Mouse (Mus musculus): ENCODE measurements around the gene Il6ra. TPM values are rescaled to one million over a fixed set of nuclear protein-coding genes. Genes with fewer than 3 reads are reported as not detected.

Gene Il6ra
- polyA plus RNA-seq, 1 experiment from 2014 or later, result 0.83 TPM

DNA sequence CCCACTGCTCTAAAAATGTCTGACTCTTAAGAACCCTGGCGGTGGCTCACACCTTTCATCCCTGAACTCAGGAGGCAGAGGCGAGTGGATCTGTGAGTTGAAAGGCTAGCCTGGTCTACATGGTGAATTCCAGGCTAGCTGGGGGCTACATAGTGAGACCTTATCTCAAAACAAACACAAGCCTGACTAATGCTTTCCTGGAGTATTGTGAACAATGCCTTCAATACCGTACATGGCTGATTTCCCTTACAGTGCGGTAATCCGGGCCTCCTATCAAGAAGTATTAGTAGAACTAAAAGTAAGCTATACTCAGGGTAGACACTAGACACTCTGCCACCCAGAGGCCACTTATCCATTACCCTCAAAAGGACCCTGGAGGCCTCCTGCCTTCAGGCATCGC is 64.9 kb downstream of the Il6ra start:
- H3K27ac ChIP-seq, result no peak overlapping the region
- no peak overlapping the region for H3K4me2 ChIP-seq
- H3K4me3 ChIP-seq (replicated peaks), result no peak overlapping the region
- WGBS, result 85% methylated on average over 6 of the region's 6 CpGs
- no peak overlapping the region for H3K9ac ChIP-seq (replicated peaks)
- no peaks in the 10 kb centered on the region for H3K4me1 ChIP-seq (replicated peaks)
- H3K9me3 ChIP-seq, result no peaks in the 10 kb centered on the region
- H3K36me3 ChIP-seq, result no peaks in the 10 kb centered on the region
- no peaks in the 10 kb centered on the region for H3K27me3 ChIP-seq
- no peak for ATAC-seq (ENCODE audit: insufficient number of reproducible peaks, insufficient read depth, low FRiP score, low TSS enrichment, low read depth)

DNA sequence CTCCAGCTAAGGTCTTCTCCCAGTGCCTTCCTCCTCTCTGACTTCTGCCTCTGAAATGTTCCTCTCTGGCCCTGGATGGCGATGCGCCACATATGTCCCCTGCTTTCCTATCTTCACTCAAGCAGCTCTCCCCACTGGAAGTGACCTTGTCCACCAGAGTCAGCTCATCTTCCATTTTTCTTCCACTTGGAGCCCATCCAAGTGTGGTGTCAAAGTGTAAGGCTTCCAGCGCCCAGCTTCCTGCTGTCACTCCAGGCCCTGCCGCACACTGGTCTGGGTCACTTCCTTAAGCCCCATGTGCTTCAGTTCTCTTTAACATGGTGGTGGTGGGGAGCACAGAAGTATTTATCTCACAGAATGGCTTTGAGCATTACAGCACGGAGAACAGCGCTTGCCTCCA is 65.4 kb downstream of the Il6ra start:
- Histone ChIP-seq H3K27me3 (no peaks in the 10 kb centered on the region), H3K4me2 (no peak overlapping the region), H3K4me1 (replicated peaks) (no peaks in the 10 kb centered on the region), H3K9me3 (no peaks in the 10 kb centered on the region), H3K36me3 (no peaks in the 10 kb centered on the region), H3K4me3 (replicated peaks) (no peak overlapping the region), H3K9ac (replicated peaks) (no peak overlapping the region), H3K27ac (no peak overlapping the region)
- WGBS, result 84% methylated on average over 6 of the region's 6 CpGs
- ATAC-seq (ENCODE audit: insufficient number of reproducible peaks, insufficient read depth, low FRiP score, low TSS enrichment, low read depth), result no peak

DNA sequence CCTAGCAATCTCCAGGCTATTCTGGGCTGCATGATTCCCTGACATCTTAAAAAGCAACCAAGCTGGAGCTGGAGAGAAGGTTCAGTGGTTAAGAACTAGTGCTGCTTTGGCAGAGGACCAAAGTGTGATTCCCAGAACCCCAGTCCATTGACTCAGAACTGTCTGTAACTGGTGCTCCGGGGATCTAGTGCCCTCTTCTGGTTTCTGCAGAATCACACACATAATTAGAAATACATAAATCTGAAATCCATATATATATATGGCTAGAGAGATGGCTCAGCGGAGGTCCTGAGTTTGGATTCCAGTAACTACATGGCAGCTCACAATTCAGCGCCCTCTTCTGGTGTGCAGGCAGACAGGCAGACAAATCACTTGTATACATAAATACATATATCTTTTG is 65.9 kb downstream of the Il6ra start:
- 77% methylated on average over 3 of the region's 3 CpGs for WGBS
- H3K9ac ChIP-seq (replicated peaks), result no peak overlapping the region
- H3K4me1 ChIP-seq (replicated peaks), result no peaks in the 10 kb centered on the region
- no peak overlapping the region for H3K4me2 ChIP-seq
- no peak for ATAC-seq (ENCODE audit: insufficient number of reproducible peaks, insufficient read depth, low FRiP score, low TSS enrichment, low read depth)
- no peak overlapping the region for H3K4me3 ChIP-seq (replicated peaks)
- no peaks in the 10 kb centered on the region for H3K36me3 ChIP-seq
- 0 out of 2 replicates have a peak, but pooled peaks cover 3% of the 10 kb centered on the region for H3K9me3 ChIP-seq
- H3K27ac ChIP-seq, result no peak overlapping the region
- no peaks in the 10 kb centered on the region for H3K27me3 ChIP-seq

DNA sequence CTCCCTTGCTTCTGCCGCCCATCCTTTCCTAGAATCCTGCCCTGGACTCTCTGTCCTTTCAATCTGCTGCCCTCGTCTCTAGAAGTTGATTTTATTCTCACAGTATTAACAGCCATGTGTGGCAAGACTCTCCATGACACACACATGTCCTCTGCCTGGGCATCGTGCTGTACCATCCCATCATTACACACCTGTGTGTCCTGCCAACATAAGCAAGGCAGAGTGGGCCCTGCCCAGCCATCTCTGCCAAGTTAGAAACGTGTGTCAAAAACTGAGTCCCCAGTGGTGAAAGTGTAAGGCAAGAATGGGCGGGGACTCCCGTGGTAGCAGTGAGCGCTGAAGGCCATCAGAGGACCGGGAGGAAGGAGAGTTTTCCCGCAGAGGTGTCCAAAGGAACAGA is 67.2 kb downstream of the Il6ra start:
- whole genome bisulfite sequencing, result 77% methylated on average over 9 of the region's 9 CpGs
- Histone ChIP-seq H3K36me3 (no peaks in the 10 kb centered on the region), H3K27ac (no peak overlapping the region), H3K27me3 (no peaks in the 10 kb centered on the region), H3K4me1 (replicated peaks) (no peaks in the 10 kb centered on the region), H3K4me2 (no peak overlapping the region), H3K9ac (replicated peaks) (no peak overlapping the region), H3K4me3 (replicated peaks) (no peak overlapping the region), H3K9me3 (0 out of 2 replicates have a peak, but pooled peaks cover 5% of the 10 kb centered on the region)
- no peak for ATAC-seq (ENCODE audit: insufficient number of reproducible peaks, insufficient read depth, low FRiP score, low TSS enrichment, low read depth)

DNA sequence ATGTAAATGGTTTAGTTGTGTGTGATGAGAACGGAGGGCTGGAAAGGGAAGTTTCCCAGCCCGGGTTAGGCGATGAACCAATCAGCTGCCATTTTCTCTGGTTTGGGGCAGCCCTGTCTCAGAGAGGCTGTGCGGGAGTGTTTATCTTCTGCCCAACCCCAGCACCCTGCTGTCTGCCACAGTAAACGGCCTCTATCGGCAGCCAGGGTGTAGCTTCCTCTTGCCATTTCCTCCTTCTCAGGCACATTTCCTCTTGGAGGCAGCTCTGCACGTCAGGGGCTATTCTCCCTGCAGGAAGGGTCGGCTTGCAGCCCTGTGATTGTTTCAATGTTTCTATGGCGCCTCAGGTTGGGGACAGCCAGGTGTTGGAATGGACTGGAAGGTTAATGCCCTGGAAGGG is 69.8 kb downstream of the Il6ra start:
- no peak for ATAC-seq (ENCODE audit: insufficient number of reproducible peaks, insufficient read depth, low FRiP score, low TSS enrichment, low read depth)
- no peak overlapping the region for H3K27ac ChIP-seq
- 67% methylated on average over 9 of the region's 9 CpGs for WGBS
- H3K4me2 ChIP-seq, result no peak overlapping the region
- no peaks in the 10 kb centered on the region for H3K36me3 ChIP-seq
- H3K27me3 ChIP-seq, result no peaks in the 10 kb centered on the region
- H3K9ac ChIP-seq (replicated peaks), result no peak overlapping the region
- no peak overlapping the region for H3K4me3 ChIP-seq (replicated peaks)
- no peaks in the 10 kb centered on the region for H3K4me1 ChIP-seq (replicated peaks)
- H3K9me3 ChIP-seq, result 0 out of 2 replicates have a peak, but pooled peaks cover 5% of the 10 kb centered on the region

DNA sequence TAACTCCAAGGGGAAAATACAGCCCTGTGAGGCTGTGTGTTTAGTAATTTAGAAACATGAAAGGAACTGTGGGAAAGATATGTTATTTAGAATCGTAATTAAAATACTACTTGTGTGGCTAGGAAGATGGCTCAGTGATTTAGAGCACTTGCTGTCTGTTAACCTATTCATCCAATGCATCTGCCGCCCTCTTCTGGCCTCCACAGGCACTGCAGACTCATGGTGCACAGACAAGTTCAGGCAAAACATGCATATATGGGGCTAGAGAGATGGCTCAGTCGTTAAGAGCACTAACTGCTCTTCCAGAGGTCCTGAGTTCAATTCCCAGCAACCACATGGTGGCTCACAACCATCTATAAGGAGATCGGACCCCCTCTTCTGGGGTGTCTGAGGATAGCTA is 70.7 kb downstream of the Il6ra start:
- 69% methylated on average over 4 of the region's 4 CpGs for WGBS
- Histone ChIP-seq H3K4me1 (replicated peaks) (no peaks in the 10 kb centered on the region), H3K36me3 (no peaks in the 10 kb centered on the region), H3K4me2 (no peak overlapping the region), H3K9ac (replicated peaks) (no peak overlapping the region), H3K9me3 (0 out of 2 replicates have a peak, but pooled peaks cover 5% of the 10 kb centered on the region), H3K4me3 (replicated peaks) (no peak overlapping the region), H3K27ac (no peak overlapping the region), H3K27me3 (no peaks in the 10 kb centered on the region)
- ATAC-seq (ENCODE audit: insufficient number of reproducible peaks, insufficient read depth, low FRiP score, low TSS enrichment, low read depth), result no peak

DNA sequence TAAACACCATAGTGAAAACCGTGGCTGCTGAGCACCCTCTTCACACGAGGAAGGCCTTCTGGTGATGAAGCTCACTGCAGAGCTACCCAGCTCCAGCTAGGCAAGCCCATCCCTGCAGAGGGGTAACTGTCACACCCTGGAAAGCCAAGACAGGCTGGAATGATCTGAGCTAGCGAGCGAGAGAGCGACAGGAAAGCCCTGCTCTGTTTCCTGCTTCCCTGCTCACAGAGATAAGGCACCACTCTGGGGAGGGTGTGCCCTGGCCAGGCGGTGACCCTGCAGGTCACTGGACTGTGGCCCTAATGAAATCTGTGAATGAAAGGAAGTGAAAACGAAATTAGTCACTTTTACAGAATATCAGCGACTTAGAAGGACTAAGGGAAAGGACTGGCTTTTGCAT is 77.6 kb downstream of the Il6ra start:
- Histone ChIP-seq H3K4me3 (replicated peaks) (no peak overlapping the region), H3K4me2 (no peak overlapping the region), H3K36me3 (no peaks in the 10 kb centered on the region), H3K27me3 (peaks cover 47% of the 10 kb centered on the region), H3K4me1 (replicated peaks) (peaks cover 10% of the 10 kb centered on the region), H3K9ac (replicated peaks) (no peak overlapping the region), H3K27ac (no peak overlapping the region), H3K9me3 (no peaks in the 10 kb centered on the region)
- no peak for ATAC-seq (ENCODE audit: insufficient number of reproducible peaks, insufficient read depth, low FRiP score, low TSS enrichment, low read depth)
- 40% methylated on average over 8 of the region's 8 CpGs for WGBS

DNA sequence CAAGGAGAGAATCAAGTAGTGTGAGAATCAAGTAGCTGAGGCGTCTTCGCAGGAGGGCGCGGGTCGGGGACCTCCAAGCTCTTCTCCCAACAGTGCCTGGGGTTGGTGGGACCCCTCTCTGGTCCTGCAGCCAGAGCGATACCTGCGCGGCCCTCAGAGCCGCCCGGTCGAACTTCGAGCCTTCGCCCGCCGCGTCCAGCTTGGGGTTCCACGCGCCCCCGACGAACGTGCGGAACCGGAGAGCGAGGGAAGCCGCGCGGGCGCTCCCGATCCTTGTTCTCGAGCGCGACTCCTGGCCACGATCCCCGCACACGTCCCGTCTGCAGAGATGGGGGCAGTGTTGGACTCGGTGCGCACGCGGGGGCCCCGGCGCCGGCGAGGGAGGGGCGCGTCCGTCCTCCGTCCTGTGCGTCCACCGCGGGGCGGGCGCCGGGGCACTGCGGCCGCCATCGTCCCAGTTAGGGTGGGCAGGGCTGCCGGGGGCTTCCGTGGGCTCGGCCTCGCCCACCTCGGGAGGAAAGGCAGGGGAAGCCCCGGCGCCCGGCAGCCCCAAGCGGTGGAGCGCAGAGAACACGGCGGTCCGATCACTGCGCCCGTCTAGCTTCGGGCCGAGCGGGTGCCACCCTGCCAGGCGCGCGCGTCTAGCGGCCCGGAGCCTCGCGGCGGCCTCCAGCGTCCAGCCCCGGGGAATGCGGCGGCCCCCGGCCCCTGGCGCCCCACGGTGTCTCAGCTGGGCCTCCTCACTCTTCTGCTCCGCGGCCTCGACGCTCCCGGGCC is 82.0 kb downstream of the Il6ra start, which contains the start of gene She:
Gene She, plus strand, starts transcription at position 556 of the 777 bp plus-strand sequence.
- no peak for ATAC-seq (ENCODE audit: insufficient number of reproducible peaks, insufficient read depth, low FRiP score, low TSS enrichment, low read depth)
- H3K36me3 ChIP-seq, result no peaks in the 10 kb centered on the region
- peak within 1 kb of the TSS; percentile 23; the same call in 1 of the 2 replicates for H3K27ac ChIP-seq
- 3% methylated on average over 90 of the region's 96 CpGs for WGBS
- H3K9me3 ChIP-seq, result peaks cover 5% of the 10 kb centered on the region; the same call in 1 of the 2 replicates
- peak within 1 kb of the TSS; percentile 75 for H3K9ac ChIP-seq (replicated peaks)
- H3K4me1 ChIP-seq (replicated peaks), result peaks cover 10% of the 10 kb centered on the region
- peak within 1 kb of the TSS; percentile 69 for H3K4me2 ChIP-seq
- H3K27me3 ChIP-seq, result peaks cover 79% of the 10 kb centered on the region
- H3K4me3 ChIP-seq (replicated peaks), result peak within 1 kb of the TSS; percentile 52

DNA sequence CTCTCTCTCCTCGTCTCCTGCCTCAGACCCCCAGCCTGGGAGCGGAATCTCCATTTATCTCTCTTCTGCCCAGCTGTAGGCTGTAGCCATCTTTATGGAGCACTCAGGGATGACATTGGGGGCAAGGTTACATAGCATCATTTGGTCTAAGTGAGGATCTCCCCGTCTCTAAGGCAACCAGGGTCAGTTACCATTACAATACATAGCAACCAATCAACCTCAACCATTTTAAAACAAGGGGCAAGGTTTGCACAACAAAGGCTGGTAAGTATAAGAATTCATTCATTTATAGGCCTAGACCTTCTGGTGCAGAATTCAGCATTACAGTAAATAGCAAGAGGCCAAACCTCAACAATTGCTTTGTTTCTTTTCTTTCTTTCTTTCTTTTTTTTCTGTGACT is 86.7 kb downstream of the Il6ra start:
- peaks cover 42% of the 10 kb centered on the region for H3K27me3 ChIP-seq
- H3K4me3 ChIP-seq (replicated peaks), result no peak overlapping the region
- peaks cover 5% of the 10 kb centered on the region for H3K4me1 ChIP-seq (replicated peaks)
- H3K27ac ChIP-seq, result no peak overlapping the region
- H3K4me2 ChIP-seq, result no peak overlapping the region
- H3K36me3 ChIP-seq, result no peaks in the 10 kb centered on the region
- no peak for ATAC-seq (ENCODE audit: insufficient number of reproducible peaks, insufficient read depth, low FRiP score, low TSS enrichment, low read depth)
- no peak overlapping the region for H3K9ac ChIP-seq (replicated peaks)
- WGBS, result 67% methylated on average over 3 of the region's 3 CpGs
- H3K9me3 ChIP-seq, result peaks cover 5% of the 10 kb centered on the region; the same call in 1 of the 2 replicates

DNA sequence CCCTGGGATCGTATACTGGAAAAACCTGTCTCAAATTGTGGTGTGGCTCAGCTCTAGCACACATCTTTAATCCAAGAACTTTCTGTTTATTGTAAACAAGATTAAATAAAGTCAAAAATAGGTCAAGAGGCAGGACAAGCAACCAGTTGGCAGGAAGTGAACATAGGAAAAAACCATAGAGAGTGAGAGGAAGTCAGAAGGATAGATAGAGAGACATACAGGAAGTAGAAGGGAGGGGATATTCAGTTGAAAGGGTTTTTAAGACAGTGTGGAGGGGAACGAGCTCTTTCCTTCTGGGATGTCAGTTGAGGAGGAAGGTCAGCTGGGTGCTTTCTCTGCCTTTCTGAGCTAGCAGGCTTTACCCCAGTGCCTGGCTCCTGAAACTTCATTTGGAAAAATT is 89.4 kb downstream of the Il6ra start:
- ATAC-seq (ENCODE audit: insufficient number of reproducible peaks, insufficient read depth, low FRiP score, low TSS enrichment, low read depth), result no peak
- 55% methylated on average over 2 of the region's 2 CpGs for WGBS
- no peak overlapping the region for H3K4me2 ChIP-seq
- H3K36me3 ChIP-seq, result no peaks in the 10 kb centered on the region
- peaks cover 15% of the 10 kb centered on the region for H3K27me3 ChIP-seq
- H3K4me3 ChIP-seq (replicated peaks), result no peak overlapping the region
- H3K9ac ChIP-seq (replicated peaks), result no peak overlapping the region
- H3K4me1 ChIP-seq (replicated peaks), result no peaks in the 10 kb centered on the region
- H3K9me3 ChIP-seq, result peaks cover 5% of the 10 kb centered on the region; the same call in 1 of the 2 replicates
- no peak overlapping the region for H3K27ac ChIP-seq

DNA sequence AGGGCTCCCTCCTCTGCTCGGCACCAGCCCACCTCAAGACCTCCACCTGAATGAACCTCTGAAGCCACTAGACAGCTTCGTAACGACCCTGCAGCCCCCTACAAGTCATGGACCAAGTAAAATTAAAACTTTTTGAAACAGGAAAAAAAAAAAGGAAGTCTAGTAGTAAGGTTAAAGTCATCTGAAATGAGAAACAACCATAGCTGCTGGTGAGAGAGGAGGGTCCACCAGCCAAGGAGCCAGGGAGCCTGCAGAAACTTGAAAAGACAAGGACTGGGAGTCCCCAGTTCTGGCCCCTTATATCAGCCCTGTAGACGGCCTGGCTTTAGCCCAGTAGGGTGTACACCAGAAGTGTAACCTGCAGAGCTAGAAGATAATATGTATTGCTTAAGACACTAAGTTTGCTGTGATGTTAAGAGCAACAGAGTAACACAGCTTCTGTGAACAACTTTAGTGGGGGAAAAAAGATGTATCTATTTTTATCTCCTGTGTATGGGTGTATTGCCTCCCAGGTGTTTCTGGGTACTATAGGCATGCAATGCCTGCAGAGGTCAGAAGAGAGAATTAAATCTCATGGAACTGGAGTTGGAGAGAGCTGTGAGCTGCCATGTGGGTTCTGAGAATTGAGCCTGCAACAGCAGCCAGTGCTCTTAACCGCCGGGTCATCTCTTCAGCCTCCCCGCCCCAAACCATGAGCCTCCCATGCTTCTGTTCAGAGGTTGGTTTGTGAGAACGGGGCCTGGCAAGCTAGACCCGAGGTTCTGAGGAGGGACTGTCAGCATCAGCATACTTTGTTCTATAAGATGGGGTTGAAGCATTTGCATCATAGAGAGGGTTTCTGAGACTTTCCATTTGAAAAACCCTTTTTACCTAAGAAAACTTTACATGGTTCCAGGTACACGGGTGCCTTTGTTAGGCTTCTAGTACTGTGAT is 91.2 kb downstream of the Il6ra start:
- H3K4me2 ChIP-seq, result no peak overlapping the region
- H3K4me1 ChIP-seq (replicated peaks), result no peaks in the 10 kb centered on the region
- no peaks in the 10 kb centered on the region for H3K36me3 ChIP-seq
- peaks cover 4% of the 10 kb centered on the region; the same call in 1 of the 2 replicates for H3K27me3 ChIP-seq
- H3K9ac ChIP-seq (replicated peaks), result no peak overlapping the region
- H3K4me3 ChIP-seq (replicated peaks), result no peak overlapping the region
- no peaks in the 10 kb centered on the region for H3K9me3 ChIP-seq
- WGBS, result 67% methylated on average over 10 of the region's 10 CpGs
- H3K27ac ChIP-seq, result no peak overlapping the region
- ATAC-seq (ENCODE audit: insufficient number of reproducible peaks, insufficient read depth, low FRiP score, low TSS enrichment, low read depth), result no peak
